Mouse (Mus musculus) G1E (cell line): ENCODE data around the gene Clasp1. TPM values are rescaled to one million over a fixed set of nuclear protein-coding genes. Genes with fewer than 3 reads are reported as not detected.
A peak's percentile ranks its signal among the peaks of the same experiment; 100 is the strongest.

Source experiments
- ATAC-seq: 2 replicates; pipeline ENCODE4 v1.8.0; 2016; ENCODE audit warnings: mild to moderate bottlenecking; ENCODE audit not compliant: insufficient number of reproducible peaks, poor library complexity, low FRiP score, severe bottlenecking; ENCODE audit errors: extremely low read depth
- DNase-seq: peaks from one replicate; pipeline ENCODE4 v3.0.0; 2012; ENCODE audit warnings: low spot score
- H3K27me3 ChIP-seq: 2 replicates; pipeline ENCODE4 v1.6.1; 2012; ENCODE audit warnings: mild to moderate bottlenecking, low read length, inconsistent platforms; ENCODE audit not compliant: insufficient read depth
- H3K36me3 ChIP-seq: replicated peaks from 2 replicates; pipeline ENCODE3; 2012; ENCODE audit warnings: mild to moderate bottlenecking, inconsistent platforms
- H3K4me1 ChIP-seq: 2 replicates; pipeline ENCODE4 v1.6.1; 2012; ENCODE audit warnings: low read depth, low read length, inconsistent platforms, mixed read lengths; ENCODE audit not compliant: insufficient read depth
- H3K4me3 ChIP-seq: 2 replicates; pipeline ENCODE4 v1.5.1; 2012; ENCODE audit warnings: low read depth, mild to moderate bottlenecking, inconsistent platforms, low read length, moderate library complexity, mixed read lengths
- H3K9me3 ChIP-seq: replicated peaks from 2 replicates; pipeline ENCODE4 v1.6.1; 2012; ENCODE audit warnings: inconsistent platforms
- CTCF ChIP-seq: IDR thresholded peaks from 2 replicates; pipeline ENCODE4 v1.5.1; 2012; ENCODE audit warnings: low read depth, low read length, inconsistent platforms, mixed read lengths
- GATA1 ChIP-seq: IDR thresholded peaks from 2 replicates; pipeline ENCODE4 v1.6.1; 2012; ENCODE audit warnings: borderline replicate concordance, low read length, inconsistent platforms, mixed read lengths
- GATA2 ChIP-seq: IDR thresholded peaks from 2 replicates; pipeline ENCODE4 v1.6.1; 2012; ENCODE audit warnings: low read depth, low read length, inconsistent platforms, borderline replicate concordance
- POLR2AphosphoS5 ChIP-seq: IDR thresholded peaks from 2 replicates; pipeline ENCODE4 v1.6.1; 2012; ENCODE audit warnings: low read depth, low read length, inconsistent platforms; ENCODE audit not compliant: insufficient replicate concordance
- TAL1 ChIP-seq: conservative IDR thresholded peaks from 2 replicates; pipeline ENCODE4 v1.6.1; 2012; ENCODE audit warnings: low read depth, low read length, inconsistent platforms, mixed read lengths
- polyA plus RNA-seq: library from polyadenylated mRNA; stranded (reverse); fragments of >175 nt; gene quantifications from 2 replicates; pipeline ENCODE4 v1.2.3, GENCODE M21; 2012
- total RNA-seq, 2 experiments: library from RNA; stranded (forward) in 1 of 2; stranded (reverse) in 1 of 2; fragments of 200-1000 nt in 1 of 2; fragments of >200 nt in 1 of 2; fragmentation: Nextera tagmentation in 1 of 2; gene quantifications; 2 replicates each; pipeline ENCODE4 v1.2.3; 2014 to 2017

The Clasp1 gene
- total RNA-seq (2014; fragmentation: Nextera tagmentation) (84.6 and 86.9 TPM in 2 replicates), total RNA-seq (2017) (45.9 and 51.2 TPM in 2 replicates), polyA plus RNA-seq (37.9 and 39.6 TPM in 2 replicates)

DNA sequence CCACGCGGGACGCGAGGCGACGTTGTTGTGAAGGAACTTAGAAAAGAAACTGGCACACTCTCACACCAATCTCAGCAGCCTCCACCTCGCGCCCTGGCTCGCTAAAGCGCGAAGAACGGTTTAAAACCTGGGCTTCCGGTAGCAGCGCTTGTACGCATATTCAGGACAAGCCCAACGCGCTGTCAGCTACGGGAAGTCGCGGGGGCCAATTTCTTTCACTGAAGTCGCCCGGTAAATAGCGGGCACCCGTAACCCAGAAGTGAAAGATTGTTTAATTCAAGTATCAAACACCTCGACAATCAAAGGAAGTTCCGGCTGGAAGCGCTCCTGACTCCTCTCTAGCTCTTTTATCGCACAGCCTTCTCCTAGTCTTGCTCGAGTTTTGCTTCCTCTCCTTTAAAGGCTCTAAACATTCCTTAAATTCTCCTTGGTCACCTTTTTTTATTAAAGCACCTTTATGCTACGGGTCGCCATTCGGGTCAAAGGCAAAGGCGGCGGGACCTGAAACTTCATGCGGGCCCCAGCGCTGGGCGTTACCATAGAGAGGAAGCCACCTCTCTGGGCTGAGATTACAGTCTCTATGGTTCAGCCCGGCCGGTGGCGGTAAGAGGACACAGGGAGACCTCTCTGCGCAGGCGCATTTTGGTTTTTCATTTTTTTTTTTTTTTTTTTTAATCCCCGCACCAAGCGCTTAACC lies at the start of gene Clasp1:
Gene Clasp1 (plus strand): TSS at position 302 of the 697 bp plus-strand sequence.
- ATAC-seq = peak; percentile 87
- Histone ChIP-seq H3K9me3 (no peaks in the 10 kb centered on the region), H3K27me3 (no peaks in the 10 kb centered on the region), H3K36me3 (peaks cover 32% of the 10 kb centered on the region), H3K4me1 (peaks cover 24% of the 10 kb centered on the region), H3K4me3 (peak within 1 kb of the TSS; percentile 78)
- TF ChIP-seq CTCF = no peak
- TF ChIP-seq POLR2AphosphoS5 = no peak
- TF ChIP-seq GATA2 = no peak
- TF ChIP-seq GATA1 = no peak
- TF ChIP-seq TAL1 = no peak
- DNase-seq = peak; percentile 99

DNA sequence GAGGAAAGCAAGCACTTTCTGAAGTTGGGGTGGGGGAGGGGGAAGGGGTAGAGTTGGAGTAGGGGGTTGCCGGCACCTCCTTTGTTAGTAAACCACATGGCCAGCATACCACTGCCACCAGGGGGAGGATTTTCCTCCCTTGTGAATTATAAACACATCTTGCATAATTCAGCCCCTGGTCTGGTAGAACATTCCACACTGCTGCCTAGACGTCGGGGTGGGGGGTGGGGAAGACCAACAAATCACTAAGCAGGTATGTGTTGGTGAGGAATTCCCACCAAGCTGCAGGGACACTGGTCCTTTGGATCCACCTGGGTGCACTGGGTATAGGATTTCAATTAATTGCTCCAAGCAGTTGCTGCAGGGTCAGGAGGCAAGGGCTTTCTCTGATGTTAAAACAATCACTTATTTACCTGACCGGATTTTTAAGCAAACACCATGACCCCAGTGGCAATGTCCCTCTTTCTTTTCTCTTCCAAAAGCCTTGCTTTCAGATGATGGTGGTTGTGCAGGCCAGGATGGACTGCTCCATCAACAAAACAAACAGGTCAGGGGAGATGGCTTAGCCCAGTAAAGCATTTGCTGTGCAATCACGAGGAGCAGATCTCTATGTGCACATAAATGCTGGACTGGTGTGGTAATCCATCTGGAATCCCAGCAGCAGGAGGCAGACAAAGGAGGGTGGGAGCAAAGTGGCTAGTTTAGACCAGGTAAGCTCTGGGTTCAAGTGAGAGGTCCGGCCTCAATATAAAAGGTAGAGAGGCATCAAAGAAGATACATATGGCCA lies 45.0 kb upstream of the Clasp1 start:
- Histone ChIP-seq H3K9me3 (no peaks in the 10 kb centered on the region), H3K4me1 (no peaks in the 10 kb centered on the region), H3K36me3 (no peaks in the 10 kb centered on the region), H3K4me3 (no peak overlapping the region), H3K27me3 (peaks cover 7% of the 10 kb centered on the region)
- TF ChIP-seq TAL1 (no peak), CTCF (no peak), GATA2 (no peak), POLR2AphosphoS5 (no peak), GATA1 (no peak)
- ATAC-seq (no peak), DNase-seq (no peak)

DNA sequence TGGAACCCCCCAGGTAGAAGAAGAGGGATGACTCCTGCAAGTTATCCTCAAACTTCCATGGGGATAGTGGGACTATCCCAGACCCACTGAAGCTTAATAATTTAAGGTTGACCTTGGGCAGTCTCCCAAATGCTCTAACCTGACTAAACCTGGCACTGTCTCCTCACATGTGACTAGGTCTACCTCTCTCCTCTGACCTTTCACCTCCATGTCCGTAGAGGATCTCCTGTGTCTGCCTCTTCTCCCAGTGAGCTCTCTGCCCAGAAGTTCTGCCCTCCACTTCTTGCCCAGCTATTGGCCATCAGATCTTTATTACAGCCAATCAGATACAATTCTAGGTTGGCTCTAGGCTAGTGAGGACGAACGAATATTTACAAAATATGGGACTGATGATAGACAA lies 38.9 kb upstream of the Clasp1 start:
- no peak for TF ChIP-seq TAL1
- no peak for TF ChIP-seq GATA1
- no peak for TF ChIP-seq CTCF
- TF ChIP-seq POLR2AphosphoS5 = no peak
- TF ChIP-seq GATA2 = no peak
- H3K27me3 ChIP-seq = peaks cover 4% of the 10 kb centered on the region; the same call in 1 of the 2 replicates
- DNase-seq (no peak), ATAC-seq (no peak)
- H3K9me3 ChIP-seq = no peaks in the 10 kb centered on the region
- H3K4me1 ChIP-seq = no peaks in the 10 kb centered on the region
- H3K36me3 ChIP-seq = no peaks in the 10 kb centered on the region
- H3K4me3 ChIP-seq = no peak overlapping the region

DNA sequence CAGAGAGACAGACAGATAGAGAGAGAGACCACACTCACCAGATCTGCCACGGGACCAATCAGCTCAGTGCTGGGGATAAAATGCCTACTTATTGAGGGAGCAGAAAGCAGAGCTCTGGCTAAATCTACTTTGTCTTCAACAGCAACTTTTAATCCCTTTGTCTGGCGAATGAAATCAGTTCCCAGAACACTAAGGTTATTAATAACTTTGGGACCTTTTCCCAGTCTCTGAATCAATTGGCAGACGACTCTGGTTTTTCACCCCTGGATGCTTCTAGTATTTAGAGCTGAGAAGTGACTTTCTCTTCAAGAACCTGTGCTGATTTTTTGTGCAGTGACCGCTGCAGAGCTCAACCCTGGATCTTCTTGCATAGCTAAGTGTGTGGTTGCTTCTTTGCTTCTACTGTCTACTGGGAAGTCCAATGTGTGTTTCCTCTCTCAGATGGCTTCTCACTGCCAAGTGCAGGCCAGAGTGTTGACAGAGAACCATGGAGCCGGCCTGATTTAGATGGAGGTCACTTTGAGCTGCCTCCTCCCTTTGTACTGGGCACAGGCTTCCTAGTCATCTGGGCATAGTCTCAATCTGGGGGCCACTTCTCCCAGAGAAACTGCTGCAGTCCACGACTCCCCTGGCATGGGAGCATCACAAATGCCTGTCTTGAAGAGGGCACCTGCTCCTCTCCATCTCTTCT lies 29.6 kb upstream of the Clasp1 start:
- H3K9me3 ChIP-seq = no peaks in the 10 kb centered on the region
- TF ChIP-seq TAL1 (no peak), GATA2 (no peak), CTCF (no peak), POLR2AphosphoS5 (no peak), GATA1 (no peak)
- ATAC-seq (no peak), DNase-seq (no peak)
- no peaks in the 10 kb centered on the region for H3K36me3 ChIP-seq
- peaks cover 6% of the 10 kb centered on the region for H3K4me1 ChIP-seq
- H3K4me3 ChIP-seq = no peak overlapping the region
- H3K27me3 ChIP-seq = peaks cover 3% of the 10 kb centered on the region; the same call in 1 of the 2 replicates

DNA sequence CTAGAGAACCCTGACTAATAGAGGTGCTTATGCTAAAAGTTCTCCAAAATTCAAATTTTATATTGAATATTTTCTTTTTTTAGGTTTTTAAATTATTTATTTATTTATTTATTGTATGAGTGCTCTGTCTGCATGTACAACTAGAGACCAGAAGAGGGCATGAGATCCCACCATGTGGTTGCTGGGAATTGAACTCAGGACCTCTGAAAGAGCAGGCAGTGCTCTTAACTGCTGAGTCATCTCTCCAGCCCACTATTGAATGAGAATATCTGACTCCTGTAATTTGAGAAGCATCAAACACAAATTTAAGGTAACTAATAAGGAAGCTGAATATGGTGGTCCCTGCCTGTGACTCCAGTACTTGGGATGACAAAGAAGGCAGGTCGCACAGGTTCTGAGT lies 20.9 kb upstream of the Clasp1 start:
- no peak for DNase-seq
- no peak for TF ChIP-seq CTCF
- no peak for TF ChIP-seq GATA1
- no peak for TF ChIP-seq GATA2
- no peak for TF ChIP-seq TAL1
- no peak for TF ChIP-seq POLR2AphosphoS5
- Histone ChIP-seq H3K27me3 (peaks cover 8% of the 10 kb centered on the region; the same call in 1 of the 2 replicates), H3K36me3 (no peaks in the 10 kb centered on the region), H3K4me3 (no peak overlapping the region), H3K9me3 (no peaks in the 10 kb centered on the region), H3K4me1 (peaks cover 5% of the 10 kb centered on the region; the same call in 1 of the 2 replicates)
- peak; percentile 36; the same call in 1 of the 2 replicates for ATAC-seq
